Mouse (Mus musculus) urinary bladder, postnatal 14 days (tissue): ENCODE measurements around the gene Ubox5.
"Not testable (repeated sequence)": the region's sequence is repeated elsewhere in the genome, so short reads cannot be mapped to it uniquely, and the experiment has no call there.

Experiments
- DNase-seq: peaks from one replicate; pipeline ENCODE4 v3.0.0; 2021; ENCODE audit warnings: low spot score

Ubox5 gene

DNA sequence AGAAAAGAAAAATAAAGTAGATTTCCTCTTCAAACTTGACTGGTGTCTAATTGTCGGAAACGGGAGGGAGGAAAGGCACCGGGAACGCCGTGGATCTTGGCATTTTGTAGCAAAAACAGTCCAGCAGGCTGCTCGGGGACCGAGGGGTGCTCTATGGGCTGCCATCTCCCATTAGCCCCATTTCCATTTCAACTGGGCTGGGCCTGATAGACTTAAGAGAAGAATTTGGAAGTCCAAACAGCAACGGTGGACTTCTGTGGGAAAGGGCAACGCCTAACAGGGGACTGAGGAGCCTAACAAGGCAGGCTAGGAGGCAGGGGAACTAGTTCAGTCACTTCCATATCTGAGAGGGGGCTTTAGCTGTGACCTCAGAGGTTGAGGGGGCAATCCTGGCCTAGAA lies 52.8 kb downstream of the Ubox5 start:
- DNase-seq = no peak

DNA sequence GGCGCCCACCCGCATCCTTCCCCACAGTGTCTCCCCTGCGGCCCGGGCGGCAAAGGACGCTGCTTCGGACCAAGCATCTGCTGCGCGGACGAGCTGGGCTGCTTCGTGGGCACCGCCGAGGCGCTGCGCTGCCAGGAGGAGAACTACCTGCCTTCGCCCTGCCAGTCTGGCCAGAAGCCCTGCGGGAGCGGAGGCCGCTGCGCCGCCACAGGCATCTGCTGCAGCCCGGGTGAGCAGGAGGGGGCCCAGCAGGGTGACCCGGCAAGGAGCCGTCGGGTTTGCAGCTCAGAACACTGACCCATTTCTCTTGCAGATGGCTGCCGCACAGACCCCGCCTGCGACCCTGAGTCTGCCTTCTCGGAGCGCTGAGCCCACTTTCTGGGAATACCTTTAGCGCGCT lies 53.3 kb downstream of the Ubox5 start:
- DNase-seq = not testable (repeated sequence)

DNA sequence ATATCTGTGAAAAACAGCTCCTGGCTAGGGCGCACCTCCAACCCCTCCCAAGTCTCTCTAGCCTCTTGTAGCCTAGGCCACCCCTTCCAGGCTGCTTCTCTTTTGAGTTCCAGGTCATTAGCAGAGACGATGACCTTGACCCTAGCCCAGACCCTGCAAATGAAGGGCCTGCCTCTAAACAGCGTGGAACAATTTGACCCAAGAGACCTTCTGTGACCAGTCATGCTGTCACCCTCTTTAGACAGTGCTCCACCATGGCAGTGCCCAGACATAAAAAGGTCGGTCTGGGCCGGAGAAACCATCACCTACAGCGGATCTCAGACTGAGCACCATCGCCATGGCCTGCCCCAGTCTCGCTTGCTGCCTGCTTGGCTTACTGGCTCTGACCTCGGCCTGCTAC lies 54.0 kb downstream of the Ubox5 start, which contains the start of gene Oxt:
Gene Oxt, plus strand, starts transcription at position 301 of the 400 bp plus-strand sequence.
- no peak for DNase-seq

DNA sequence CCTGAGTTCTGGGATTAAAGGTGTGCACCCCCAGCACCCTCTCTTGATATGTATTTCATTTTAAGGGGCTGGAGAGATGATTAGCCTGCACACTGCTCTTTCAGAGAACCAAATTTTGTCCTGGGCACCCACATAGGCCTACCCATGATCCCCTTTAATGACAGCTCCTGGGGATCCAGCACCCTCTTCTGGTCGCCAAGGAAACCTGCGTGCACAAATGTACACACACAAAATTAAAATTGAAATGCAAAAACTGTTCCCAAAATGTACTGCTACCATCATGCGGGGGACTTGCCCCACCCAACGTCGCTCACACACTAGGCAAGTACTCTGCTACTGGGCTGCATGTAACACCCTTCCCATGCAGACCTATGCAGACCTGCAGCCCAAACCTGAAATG lies 54.9 kb downstream of the Ubox5 start:
- no peak for DNase-seq

DNA sequence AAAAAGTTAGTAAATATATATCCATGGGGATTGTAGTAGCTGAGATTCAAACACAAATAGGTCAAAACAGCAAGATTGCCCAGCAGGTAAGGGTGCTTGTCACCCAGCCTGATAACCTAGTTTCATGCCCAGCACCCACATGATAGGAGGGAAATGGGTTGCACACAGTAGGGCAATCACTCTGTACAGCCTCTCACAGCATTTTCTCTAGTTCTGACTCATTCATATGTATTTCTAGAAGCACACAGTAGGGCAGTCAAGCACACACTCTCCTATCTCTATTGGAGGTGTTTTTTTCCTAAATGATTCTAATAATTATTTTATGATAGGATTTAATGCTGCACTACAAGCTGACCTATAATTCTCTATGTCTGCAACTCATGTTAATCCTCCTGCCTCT lies 59.9 kb downstream of the Ubox5 start:
- no peak for DNase-seq

DNA sequence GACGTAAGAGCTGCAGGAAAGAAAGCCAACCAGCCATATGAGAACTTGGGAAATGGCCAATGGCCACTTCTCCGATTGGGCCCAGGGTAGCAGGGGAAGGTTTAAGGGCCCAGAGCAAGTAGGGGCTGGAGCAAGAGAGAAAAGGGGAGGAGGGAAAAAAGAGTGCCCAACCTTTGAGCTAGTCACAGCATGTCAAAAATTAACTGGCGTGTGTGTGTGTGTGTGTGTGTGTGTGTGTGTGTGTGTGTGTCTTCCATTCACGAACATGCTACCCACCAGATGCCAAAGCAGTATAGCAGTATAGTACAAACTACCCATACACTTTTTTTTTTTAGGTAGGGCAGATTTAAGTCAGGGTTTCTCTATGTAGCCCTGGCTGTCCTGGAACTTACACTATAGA lies 60.9 kb downstream of the Ubox5 start:
- DNase-seq = no peak

DNA sequence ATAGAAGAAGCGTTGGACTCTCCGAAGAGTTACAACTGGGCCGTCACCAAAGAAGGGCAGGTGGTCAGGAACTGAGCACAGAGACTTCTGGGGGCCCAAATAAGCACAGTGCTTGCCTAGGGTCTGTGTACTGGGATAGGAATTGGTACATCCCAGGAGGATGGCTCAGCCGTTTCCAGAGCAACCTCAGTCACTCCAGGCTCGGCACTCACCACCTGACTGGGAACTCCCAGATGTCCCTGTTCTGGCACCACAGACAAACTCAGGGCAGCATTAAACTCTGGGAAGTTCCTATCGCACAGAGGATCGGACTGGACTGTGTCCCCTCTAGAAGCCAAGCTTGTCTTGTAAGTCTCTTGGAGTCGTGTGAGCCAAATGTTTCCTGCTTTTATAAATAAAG lies 64.9 kb downstream of the Ubox5 start:
- DNase-seq = no peak

DNA sequence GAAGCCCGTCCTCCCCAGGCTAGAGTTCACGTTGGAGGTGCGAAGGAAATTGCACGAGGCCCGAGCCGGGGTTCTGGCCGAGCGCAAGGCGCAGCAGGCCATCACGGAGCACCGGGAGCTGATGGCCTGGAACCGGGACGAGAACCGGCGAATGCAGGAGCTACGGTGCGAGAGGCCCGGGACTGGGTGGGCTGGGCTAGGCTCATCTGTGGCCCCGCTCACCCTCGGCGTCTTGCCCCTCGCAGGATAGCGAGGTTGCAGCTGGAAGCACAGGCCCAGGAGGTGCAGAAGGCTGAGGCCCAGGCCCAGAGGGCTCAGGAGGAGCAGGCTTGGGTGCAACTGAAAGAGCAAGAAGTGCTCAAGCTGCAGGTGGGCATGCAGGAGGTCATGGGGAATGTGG lies 65.8 kb downstream of the Ubox5 start:
- no peak for DNase-seq

DNA sequence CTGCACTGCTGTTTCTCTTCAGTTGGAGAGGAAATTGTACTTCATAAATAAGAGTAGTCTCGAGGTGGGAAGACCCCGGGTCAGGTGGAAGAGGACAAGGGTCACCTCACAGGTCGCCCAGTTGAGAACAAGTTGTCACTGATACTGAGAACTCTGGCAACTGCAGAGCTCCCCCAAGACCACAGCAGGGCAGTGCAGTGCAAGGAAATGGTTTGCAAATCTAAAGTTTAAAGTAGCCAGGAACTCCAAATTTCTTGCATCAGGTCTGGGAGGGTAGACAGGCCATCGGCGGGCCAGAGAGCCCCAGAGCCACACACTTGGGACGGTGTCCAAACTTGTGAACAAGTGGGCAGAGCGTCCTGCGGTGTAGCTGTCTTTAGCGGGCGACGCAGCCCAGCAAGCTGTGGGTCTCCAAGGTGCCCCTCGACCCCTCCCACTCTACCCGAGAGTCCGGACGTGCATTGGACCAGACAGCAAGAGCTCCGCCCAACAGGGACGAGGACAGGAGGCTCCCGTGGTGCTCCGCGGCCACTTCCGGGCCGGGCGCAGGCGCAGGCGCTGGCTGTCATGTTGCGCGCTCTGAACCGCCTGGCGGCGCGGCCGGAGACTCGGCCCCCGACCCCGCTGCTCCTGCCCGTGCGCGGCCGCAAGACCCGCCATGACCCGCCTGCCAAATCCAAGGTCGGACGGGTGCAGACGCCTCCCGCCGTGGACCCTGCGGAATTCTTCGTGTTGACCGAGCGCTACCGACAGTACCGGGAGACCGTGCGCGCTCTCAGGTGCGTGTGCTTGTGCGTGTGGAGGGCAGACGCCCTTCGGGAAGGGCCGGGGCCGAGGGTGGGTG lies 66.4 kb downstream of the Ubox5 start, which contains the start of gene Mrps26:
Gene Mrps26, plus strand, starts transcription at position 531 of the 844 bp plus-strand sequence.
- DNase-seq = peak; percentile 93

DNA sequence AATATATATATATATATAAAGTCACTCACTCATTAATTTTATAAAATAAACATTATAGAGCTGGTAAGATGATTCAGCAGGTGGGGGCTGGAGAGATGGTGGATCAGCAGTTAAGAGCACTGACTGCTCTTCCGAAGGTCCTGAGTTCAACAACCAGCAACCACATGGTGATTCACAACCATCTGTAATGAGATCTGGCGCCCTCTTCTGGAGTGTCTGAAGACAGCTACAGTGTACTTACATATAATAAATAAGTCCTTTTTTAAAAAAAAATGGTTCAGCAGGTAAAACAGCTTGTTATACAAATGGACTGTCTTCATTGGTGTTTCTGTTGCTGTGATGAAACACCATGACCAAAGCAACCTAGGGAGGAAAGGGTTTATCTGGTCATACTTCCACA lies 71.8 kb downstream of the Ubox5 start:
- no peak for DNase-seq

DNA sequence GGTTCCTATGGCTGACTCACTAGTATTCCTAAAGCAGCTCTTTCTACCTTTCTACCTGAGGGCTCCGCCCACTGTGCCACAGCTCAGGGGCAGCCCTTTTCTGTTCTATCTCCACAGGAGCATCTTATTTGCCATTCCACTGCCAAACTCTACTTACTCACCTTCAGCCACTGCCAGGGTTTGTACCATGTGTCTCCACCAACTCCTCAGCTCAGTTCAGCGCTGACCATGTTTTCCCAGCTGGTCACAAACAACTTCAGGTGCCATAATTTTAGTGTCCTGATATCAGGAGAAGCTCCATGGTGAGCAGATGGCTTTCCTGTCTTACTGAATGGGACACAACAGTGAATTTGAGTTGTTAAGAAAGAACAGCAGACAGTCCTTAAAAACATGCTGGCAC lies 72.4 kb downstream of the Ubox5 start:
- no peak for DNase-seq

DNA sequence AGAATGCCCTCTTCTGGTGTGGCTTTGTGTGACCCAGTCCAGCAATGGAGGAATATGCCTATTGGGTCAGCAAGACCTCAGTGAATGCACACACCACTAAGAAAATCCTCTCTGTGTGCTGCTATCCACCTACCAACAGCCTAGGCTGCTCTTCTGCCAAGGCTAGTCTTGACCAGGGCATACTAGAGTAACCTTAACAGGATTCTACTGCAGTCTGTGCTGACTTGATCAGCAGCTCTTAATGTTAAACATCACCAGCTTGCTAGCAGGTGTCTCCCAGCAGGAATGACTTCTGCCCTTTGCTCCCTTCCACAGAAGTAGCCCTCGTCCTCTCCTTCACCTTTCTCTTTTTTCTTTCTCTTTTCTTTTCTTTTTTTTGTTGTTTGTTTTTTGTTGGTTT lies 73.5 kb downstream of the Ubox5 start:
- no peak for DNase-seq

DNA sequence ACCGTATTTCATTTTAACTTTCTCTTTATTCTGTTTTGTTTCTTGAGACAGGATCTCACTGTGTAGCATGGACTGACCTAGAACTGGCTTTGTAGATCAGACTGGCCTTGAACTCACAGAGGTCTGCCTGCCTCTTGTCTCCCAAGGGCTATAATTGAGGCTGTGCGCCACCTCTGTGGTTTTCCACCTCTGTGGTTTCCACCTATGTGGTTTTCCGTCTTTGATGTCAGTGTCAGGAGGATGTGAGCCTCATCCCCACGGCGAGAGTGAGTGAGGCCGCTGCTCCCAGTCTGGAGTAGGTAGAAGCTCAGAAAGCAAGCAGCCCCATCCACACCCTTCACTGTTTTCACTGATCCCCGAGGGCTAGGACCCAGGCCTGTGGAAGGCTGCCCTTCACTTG lies 75.0 kb downstream of the Ubox5 start:
- DNase-seq = no peak

DNA sequence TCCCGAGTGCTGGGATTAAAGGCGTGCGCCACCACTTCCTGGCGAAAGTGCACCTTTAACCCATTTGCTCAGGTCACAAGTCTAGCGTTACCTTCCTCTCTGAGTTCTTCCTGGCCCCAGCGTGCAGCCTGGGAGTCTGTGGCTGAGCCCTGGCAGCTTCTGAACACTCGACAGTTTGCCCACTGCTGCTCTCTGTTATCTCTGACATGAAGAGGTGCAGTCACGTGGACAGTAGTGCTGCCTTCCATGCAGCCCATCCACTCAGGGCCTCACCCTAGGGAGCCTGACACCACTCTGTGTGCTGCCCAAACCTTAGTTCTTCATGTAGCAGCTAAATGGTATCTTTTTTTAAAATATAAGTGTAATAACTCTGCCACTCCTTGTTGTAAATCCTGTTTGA lies 82.9 kb downstream of the Ubox5 start:
- no peak for DNase-seq

DNA sequence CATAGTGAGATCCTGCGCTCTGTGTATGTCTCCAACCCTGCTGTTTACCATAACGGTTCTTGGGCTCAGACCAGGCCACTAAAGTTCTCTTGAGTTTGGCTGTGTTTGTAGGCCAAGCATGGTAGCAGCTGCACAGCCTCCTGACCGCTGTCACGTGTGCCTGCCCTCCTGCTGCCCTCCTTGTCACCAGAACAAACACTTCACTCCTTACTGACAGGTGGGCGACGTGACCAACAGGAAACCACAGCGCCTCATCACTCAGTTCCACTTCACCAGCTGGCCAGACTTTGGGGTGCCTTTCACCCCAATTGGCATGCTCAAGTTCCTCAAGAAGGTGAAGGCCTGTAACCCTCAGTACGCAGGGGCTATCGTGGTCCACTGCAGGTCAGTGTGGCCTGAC lies 89.6 kb downstream of the Ubox5 start:
- no peak for DNase-seq
